Mouse (Mus musculus): Measurements from ENCODE around the gene Tas1r3.

- TF ChIP-seq CTCF (IDR thresholded peaks at IDR 0.05) = no peak
- no peak for TF ChIP-seq POLR2A (IDR thresholded peaks at IDR 0.05; ENCODE audit: insufficient read depth, low read depth, low read length)
- TF ChIP-seq EP300 (IDR thresholded peaks at IDR 0.05; ENCODE audit: insufficient read depth, low read depth, low read length) = no peak
Measured at GRCm38 (mm10) chr4:155892438-155893211, 29.5 kb upstream of the Tas1r3 start.
